Mouse (Mus musculus): ENCODE results near the gene Ick.

DNA sequence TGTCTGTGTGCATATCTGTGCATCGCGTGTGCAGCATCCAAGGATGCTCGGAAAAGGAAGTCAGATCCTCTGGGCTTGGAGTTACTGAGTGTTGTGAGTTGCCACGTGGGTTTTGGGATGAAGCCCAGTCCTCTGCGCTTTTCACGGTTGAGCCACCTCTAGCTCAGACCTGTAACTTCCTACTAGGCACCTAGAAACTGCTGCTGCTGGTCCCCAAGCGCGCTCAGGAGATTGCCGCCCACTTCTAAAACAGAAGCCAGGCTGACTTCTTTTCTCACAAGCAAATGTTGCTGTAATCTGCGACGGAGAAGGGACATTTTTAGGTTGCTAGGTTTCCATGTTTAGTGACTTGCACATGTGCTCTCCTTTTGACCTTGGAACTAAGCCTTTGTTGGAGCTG, 86.0 kb downstream of the Ick start:
- no peak for TF ChIP-seq POLR2A (IDR thresholded peaks at IDR 0.05; ENCODE audit: low read depth, low read length)
- TF ChIP-seq CTCF (conservative IDR thresholded peaks at IDR 0.05; ENCODE audit: insufficient read depth, insufficient read length, low read depth, low read length): no peak

Measured in kidney, adult 2 months (tissue).